16 mouse cellular contexts compared by ENCODE assay signal in genomic region chr5:112505595-112505994, GRCm38 (mm10). TPM values are rescaled to one million over a fixed set of nuclear protein-coding genes. Genes with fewer than 3 reads are reported as not detected.
A peak's percentile ranks its signal among the peaks of the same experiment; 100 is the strongest.
DNase-seq lines count a peak whose midpoint lies in the region; ATAC-seq lines count a peak whose summit lies in the region.
"Had no signal": no experiment of that assay in that cellular context is flagged by ENCODE, and none has a peak within 500 bp of the region (broad histone marks: within the 10 kb centered on the region; RNA-seq: fewer than 3 reads in every experiment).

No protein-coding gene starts in this region.

- no peak overlapping the region for H3K9ac ChIP-seq in forebrain, embryonic 15.5 days (replicated peaks)
- H3K9ac ChIP-seq in limb, embryonic 15.5 days: no peak overlapping the region
- no peak overlapping the region for H3K9ac ChIP-seq in neural tube, embryonic 15.5 days (replicated peaks)
- H3K9ac ChIP-seq in heart, embryonic 12.5 days: no peak overlapping the region
- H3K9ac ChIP-seq: lung, embryonic 15.5 days had no signal

- no peak overlapping the region for H3K4me2 ChIP-seq in forebrain, embryonic 15.5 days (replicated peaks)
- H3K4me2 ChIP-seq in limb, embryonic 15.5 days: no peak overlapping the region
- no peak overlapping the region for H3K4me2 ChIP-seq in neural tube, embryonic 15.5 days
- no peak overlapping the region for H3K4me2 ChIP-seq in heart, embryonic 12.5 days
- H3K4me2 ChIP-seq: heart, embryonic 11.5 days; lung, embryonic 15.5 days had no signal

- H3K27ac ChIP-seq in forebrain, embryonic 15.5 days (replicated peaks): peak overlapping the region; percentile 72
- no peak overlapping the region for H3K27ac ChIP-seq in limb, embryonic 15.5 days
- peak overlapping the region; percentile 74 for H3K27ac ChIP-seq in neural tube, embryonic 15.5 days (replicated peaks)
- no peak overlapping the region for H3K27ac ChIP-seq in heart, embryonic 12.5 days (ENCODE audit: poor library complexity, severe bottlenecking)
- H3K27ac ChIP-seq: kidney, postnatal 0 days; lung, embryonic 15.5 days had no signal

- no peaks in the 10 kb centered on the region for H3K27me3 ChIP-seq in forebrain, embryonic 15.5 days
- H3K27me3 ChIP-seq in limb, embryonic 15.5 days: 0 out of 2 replicates have a peak, but pooled peaks cover 3% of the 10 kb centered on the region
- no peaks in the 10 kb centered on the region for H3K27me3 ChIP-seq in neural tube, embryonic 15.5 days (replicated peaks)
- H3K27me3 ChIP-seq in heart, embryonic 12.5 days (replicated peaks): peaks cover 26% of the 10 kb centered on the region
- H3K27me3 ChIP-seq: lung, embryonic 15.5 days had no signal

- 10% methylated on average over 4 of the region's 4 CpGs for WGBS in forebrain, embryonic 15.5 days
- 61% methylated on average over 4 of the region's 4 CpGs for WGBS in limb, embryonic 15.5 days
- 14% methylated on average over 4 of the region's 4 CpGs for WGBS in neural tube, embryonic 15.5 days
- 70% methylated on average over 4 of the region's 4 CpGs for WGBS in heart, embryonic 12.5 days

- H3K36me3 ChIP-seq in forebrain, embryonic 15.5 days: no peaks in the 10 kb centered on the region
- H3K36me3 ChIP-seq in limb, embryonic 15.5 days: no peaks in the 10 kb centered on the region
- H3K36me3 ChIP-seq in neural tube, embryonic 15.5 days: no peaks in the 10 kb centered on the region
- H3K36me3 ChIP-seq in heart, embryonic 12.5 days: no peaks in the 10 kb centered on the region
- H3K36me3 ChIP-seq: lung, embryonic 15.5 days had no signal

- no peak overlapping the region for H3K4me3 ChIP-seq in forebrain, embryonic 15.5 days
- no peak overlapping the region for H3K4me3 ChIP-seq in limb, embryonic 15.5 days
- no peak overlapping the region for H3K4me3 ChIP-seq in neural tube, embryonic 15.5 days (replicated peaks)
- no peak overlapping the region for H3K4me3 ChIP-seq in heart, embryonic 12.5 days
- H3K4me3 ChIP-seq: lung, embryonic 15.5 days had no signal

- peak; percentile 89 to 91 for DNase-seq in right cerebral cortex, postnatal 10 days (ENCODE audit: low spot score in 2 of 2)
- no peak for DNase-seq in right cerebral cortex, postnatal 36 days (ENCODE audit: low spot score in 2 of 2)
- DNase-seq in heart, adult 8-10 months (ENCODE audit: low spot score): no peak
- DNase-seq in thymus, postnatal 36 days: no peak
- DNase-seq: layer of hippocampus, adult 9-11 months; liver had no signal

- peak; percentile 53; the same call in 1 of the 2 replicates for ATAC-seq in forebrain, embryonic 15.5 days (replicated peaks)
- peak; percentile 49; the same call in 1 of the 2 replicates for ATAC-seq in limb, embryonic 15.5 days (ENCODE audit: insufficient number of reproducible peaks, low FRiP score, low TSS enrichment, low read depth)
- ATAC-seq in neural tube, embryonic 15.5 days (ENCODE audit: low FRiP score): peak; percentile 78; the same call in 1 of the 2 replicates
- ATAC-seq in heart, embryonic 12.5 days (ENCODE audit: insufficient number of reproducible peaks, low FRiP score): no peak
- ATAC-seq: activated CD4-positive, CD25-positive, alpha-beta regulatory T cell, adult 4 months had no signal

- H3K9me3 ChIP-seq in forebrain, embryonic 15.5 days: no peaks in the 10 kb centered on the region
- H3K9me3 ChIP-seq in limb, embryonic 15.5 days: no peaks in the 10 kb centered on the region
- no peaks in the 10 kb centered on the region for H3K9me3 ChIP-seq in neural tube, embryonic 15.5 days (replicated peaks)
- peaks cover 10% of the 10 kb centered on the region for H3K9me3 ChIP-seq in heart, embryonic 12.5 days (replicated peaks)

- peaks cover 47% of the 10 kb centered on the region for H3K4me1 ChIP-seq in forebrain, embryonic 15.5 days
- H3K4me1 ChIP-seq in limb, embryonic 15.5 days: 0 out of 2 replicates have a peak, but pooled peaks cover 2% of the 10 kb centered on the region
- H3K4me1 ChIP-seq in neural tube, embryonic 15.5 days: peaks cover 34% of the 10 kb centered on the region
- H3K4me1 ChIP-seq in heart, embryonic 12.5 days (replicated peaks): no peaks in the 10 kb centered on the region
- H3K4me1 ChIP-seq: lung, embryonic 15.5 days had no signal

RNA-seq across cellular contexts. Expression of gene Gm6588, which starts 56.4 kb away (rescaled TPM):
- polyA plus RNA-seq in forebrain, embryonic 15.5 days (2015; fragmentation: Nextera tagmentation; extraction: Ambion mirVana): 0.84 and 1.0 TPM in 2 replicates
- polyA plus RNA-seq in limb, embryonic 15.5 days (2015; fragmentation: Nextera tagmentation; extraction: Ambion mirVana): 0.08 TPM in 1 of 2 replicates, not detected in the other
- polyA plus RNA-seq in neural tube, embryonic 15.5 days (2015; fragmentation: Nextera tagmentation; extraction: Ambion mirVana): 0.57 and 0.79 TPM in 2 replicates
- polyA plus RNA-seq in heart, embryonic 12.5 days (2016; fragmentation: Nextera tagmentation; extraction: Ambion mirVana): not detected in 2 replicates
- not detected for total RNA-seq in heart, adult 8-10 months (2022)
- polyA plus RNA-seq: activated CD4-positive, CD25-positive, alpha-beta regulatory T cell, adult 4 months; heart, embryonic 11.5 days; kidney, postnatal 0 days; lung, embryonic 15.5 days; stomach, embryonic 14.5 days; urinary bladder, adult 2 months had no signal

Comparison
In these comparisons a context has a peak if more than half of its experiments do, and no peak if none do; other contexts are left out.
1. DNase-seq: peak in right cerebral cortex, postnatal 10 days (2 of 2); none in right cerebral cortex, postnatal 36 days (0 of 2), heart, adult 8-10 months (single experiment) and thymus, postnatal 36 days (0 of 2).
2. H3K27ac ChIP-seq: peak in forebrain, embryonic 15.5 days (single experiment) and neural tube, embryonic 15.5 days (single experiment); none in limb, embryonic 15.5 days (single experiment) and heart, embryonic 12.5 days (single experiment).